Mouse (Mus musculus) kidney, adult 8-10 months (tissue): ENCODE results near the gene Myoz1.
"Not testable (repeated sequence)": the region's sequence is repeated elsewhere in the genome, so short reads cannot be mapped to it uniquely, and the experiment has no call there.

Experiments
- DNase-seq, 2 experiments: peaks; one replicate each; pipeline ENCODE4 v3.0.0; 2022

The Myoz1 gene

DNA sequence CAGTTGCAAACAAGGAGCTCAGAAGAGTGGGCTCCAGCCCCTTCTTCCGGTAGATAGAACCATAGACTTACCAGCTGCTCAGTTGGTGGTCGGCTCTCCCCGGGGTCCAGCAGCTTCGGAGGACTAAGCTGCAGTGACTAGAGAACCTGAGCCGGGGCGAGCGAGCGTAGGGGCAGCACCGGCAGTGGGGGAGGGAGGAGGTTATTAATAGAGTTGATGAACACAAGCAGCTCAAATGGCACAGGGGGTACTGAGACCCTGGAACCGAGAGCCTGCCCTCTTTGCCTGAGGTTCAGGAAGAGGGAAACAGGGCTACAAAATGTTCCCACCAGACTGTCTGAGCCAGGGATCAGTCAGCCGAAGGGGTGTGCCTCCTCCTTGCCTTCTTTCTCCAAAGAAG is at the start of gene Myoz1:
Gene Myoz1, minus strand, starts transcription at position 180 of the 400 bp plus-strand sequence.
- DNase-seq = no peak

DNA sequence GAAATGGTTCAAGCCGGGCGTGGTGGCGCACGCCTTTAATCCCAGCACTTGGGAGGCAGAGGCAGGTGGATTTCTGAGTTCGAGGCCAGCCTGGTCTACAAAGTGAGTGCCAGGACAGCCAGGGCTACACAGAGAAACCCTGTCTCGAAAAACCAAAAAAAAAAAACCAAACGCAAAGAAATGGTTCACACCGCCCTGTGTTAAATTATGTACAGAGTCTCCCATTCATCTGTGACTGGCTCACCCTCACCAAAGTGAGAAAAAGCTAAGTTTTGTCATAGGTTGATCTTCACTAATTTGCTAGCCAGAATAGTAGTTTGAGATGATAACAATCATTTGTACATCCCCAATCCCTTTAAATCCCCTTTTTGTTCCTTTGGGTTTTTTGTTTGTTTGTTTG is 47.1 kb upstream of the Myoz1 start:
- not testable (repeated sequence) for DNase-seq

DNA sequence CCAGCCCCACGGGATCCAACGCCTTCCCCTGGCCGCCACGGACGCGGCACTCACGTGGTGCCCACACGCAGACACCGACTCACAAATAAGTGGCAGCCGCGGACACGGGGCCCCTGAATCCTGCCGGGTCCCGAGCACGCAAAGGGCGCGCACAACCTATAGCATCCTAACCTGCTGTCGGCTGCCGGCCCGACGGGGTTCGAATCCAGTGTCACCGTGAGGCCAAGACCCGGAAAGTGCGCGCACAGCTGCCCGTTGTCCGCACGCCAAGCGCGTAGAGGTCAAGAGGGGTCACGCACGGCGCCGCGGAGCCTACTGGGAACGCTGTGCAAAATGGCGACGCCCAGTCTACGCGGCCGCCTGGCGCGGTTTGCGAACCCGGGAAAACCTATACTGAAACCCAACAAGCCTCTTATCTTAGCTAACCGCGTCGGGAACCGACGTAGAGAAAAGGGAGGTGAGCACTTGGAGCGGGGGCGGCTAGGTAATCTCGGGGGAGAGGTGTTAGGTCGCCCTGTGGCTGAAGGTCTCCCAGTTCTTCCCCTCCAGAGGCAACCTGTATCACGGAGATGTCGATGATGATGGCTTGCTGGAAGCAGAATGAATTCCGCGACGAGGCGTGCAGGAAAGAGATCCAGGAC is 46.5 kb upstream of the Myoz1 start, which contains the start of gene Chchd1:
Gene Chchd1, plus strand, starts transcription at position 266 of the 641 bp plus-strand sequence.
- DNase-seq = peak; percentile 83 to 90

GRCm38 (mm10) chr14:20702096-20702740 is 45.9 kb upstream of the Myoz1 start:
- no peak for DNase-seq

GRCm38 (mm10) chr14:20701554-20701953 is 45.2 kb upstream of the Myoz1 start:
- DNase-seq = no peak

DNA sequence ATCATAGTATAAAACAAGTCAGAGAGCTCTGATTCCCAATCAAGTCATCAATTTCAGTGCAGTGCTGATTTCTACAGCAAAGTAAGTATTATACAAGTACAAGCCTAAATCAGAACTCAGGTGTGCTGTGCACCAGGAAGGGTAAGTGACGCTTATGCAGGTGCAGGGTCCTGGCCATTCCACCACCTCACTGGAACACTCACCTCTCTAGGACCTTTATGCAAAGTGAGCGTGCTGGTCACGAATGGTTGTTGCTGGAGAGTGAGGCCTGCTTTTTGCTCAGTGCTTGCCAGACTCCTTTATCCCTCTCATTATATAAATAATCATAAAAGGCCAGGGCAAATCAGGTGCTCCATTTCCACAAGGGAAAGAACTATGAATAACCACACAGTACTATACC is 44.0 kb upstream of the Myoz1 start:
- no peak for DNase-seq

- DNase-seq = no peak
Observed at GRCm38 (mm10) chr14:20698515-20698914, 42.2 kb upstream of the Myoz1 start.

GRCm38 (mm10) chr14:20696986-20697385 is 40.6 kb upstream of the Myoz1 start:
- peak in 1 of 2 experiments; percentile 39 for DNase-seq

DNA sequence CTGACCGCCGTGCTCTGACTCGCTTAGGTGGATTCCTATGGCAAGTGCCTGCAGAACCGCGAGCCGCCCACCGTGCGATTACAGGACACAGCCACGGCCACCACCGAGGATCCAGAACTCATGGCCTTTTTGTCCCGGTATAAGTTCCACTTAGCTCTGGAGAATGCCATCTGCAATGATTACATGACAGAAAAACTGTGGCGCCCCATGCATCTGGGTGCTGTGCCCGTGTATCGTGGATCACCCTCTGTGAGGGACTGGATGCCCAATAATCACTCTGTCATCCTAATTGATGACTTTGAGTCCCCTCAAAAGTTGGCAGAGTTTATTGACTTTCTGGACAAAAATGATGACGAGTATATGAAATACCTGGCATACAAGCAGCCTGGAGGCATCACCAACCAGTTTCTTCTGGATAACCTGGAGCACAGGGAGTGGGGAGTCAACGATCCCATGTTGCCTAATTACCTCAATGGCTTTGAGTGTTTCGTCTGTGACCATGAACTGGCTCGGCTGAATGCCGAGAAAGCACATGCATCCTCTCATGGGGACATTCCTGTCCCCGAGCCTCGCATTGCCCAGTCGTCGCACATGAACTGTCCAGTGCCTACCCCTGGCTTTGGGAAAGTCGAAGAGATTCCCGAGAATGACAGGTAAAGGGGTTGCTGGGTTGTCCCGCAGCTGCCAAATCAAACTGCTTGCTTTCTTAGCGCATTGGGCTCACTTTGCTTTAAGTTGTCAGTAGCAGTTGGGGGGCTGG is 39.6 kb upstream of the Myoz1 start:
- DNase-seq = no peak

DNA sequence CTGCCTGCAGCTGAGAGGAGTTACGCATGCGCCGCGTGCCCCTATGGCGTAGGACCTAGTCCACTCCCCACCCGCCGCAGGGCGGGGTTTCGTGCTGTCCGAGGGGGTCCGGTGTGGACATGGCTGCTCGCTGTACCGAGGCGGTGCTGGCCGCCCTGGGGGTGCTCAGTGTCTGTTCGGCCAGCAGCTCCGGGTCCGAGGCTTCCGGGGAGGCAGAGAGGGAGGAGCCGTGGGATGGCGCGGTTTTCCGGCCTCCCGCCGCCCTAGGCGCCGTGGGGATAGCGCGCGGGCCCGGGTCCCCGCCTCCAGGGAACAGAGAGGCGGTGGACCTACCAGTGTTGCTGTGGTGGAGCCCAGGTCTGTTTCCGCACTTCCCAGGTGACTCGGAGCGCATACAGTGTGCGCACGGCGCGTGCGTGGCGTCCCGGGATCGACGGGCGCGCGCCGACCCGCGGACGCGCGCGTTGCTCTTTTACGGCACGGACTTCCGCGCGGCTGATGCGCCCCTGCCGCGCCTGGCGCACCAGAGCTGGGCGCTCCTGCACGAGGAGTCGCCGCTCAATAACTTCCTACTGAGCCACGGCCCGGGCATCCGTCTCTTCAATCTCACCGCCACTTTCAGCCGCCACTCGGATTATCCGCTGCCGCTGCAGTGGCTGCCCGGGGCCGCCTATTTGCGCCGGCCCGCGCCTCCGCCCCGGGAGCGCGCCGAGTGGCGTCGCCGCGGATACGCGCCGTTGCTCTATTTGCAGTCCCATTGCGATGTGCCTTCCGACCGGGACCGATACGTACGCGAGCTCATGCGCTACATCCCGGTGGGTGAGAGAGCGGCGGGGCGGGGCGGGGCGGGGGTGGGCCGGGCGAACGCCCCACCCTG is 38.8 kb upstream of the Myoz1 start, which contains the start of gene Fut11:
Gene Fut11, plus strand, starts transcription at position 85 of the 877 bp plus-strand sequence.
- DNase-seq = peak; percentile 69 to 70

DNA sequence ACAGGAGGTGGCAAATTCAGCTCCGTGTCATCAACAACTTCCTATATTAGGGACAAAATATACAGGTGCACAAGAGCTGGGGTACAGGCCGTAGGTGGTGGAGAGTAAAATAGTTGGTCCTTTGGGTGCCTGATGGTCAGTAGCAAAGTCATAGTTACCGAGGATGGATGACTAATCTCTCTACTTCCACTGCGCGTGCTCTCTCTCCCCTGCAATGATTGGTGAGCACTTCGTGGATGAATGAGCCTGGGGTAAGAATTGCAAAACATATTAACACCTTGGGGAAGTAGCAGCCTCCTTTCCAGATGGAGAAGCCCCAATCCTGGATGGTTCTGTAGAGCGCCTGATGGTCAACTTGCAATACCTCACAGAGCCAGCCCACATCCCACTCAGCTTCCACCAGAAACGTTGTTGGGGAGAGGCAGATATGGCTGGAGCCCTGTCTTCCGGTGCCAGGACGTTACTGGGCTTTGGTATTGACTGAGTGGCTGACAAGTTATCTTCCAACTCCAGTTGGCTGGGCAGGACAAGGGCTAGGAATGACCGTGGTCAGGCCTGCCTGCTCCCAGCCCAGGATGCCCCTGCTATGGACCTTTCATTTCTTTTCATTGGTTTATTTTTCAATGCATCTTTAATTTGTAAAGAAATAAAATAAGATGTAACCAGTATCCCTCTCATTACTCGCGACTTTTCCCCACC is 38.0 kb upstream of the Myoz1 start:
- DNase-seq = no peak

DNA sequence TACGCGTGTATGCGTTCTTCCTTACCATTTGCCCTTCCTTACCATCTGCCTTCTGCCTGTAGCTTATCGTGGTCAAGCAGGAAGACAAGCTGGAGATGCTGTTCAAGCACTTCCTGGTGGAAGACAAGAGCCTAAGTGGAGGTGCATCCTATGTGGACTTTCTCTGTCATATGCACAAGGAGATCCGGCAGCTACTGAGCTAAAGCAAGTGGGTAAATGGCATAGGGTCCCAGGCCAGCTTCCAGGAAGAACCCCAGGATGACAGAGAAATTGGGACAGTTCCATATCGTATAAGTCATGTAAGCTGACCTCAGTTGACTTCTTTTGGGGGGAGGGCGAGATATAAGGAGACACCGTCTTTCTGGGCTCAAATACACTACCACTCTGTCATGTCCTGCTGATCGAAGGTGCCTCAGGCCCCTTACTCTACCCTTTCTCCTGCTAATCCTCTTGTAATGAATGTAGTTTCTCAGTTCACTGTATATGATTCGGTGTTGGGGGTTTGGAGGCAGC is 37.3 kb upstream of the Myoz1 start:
- no peak for DNase-seq

DNA sequence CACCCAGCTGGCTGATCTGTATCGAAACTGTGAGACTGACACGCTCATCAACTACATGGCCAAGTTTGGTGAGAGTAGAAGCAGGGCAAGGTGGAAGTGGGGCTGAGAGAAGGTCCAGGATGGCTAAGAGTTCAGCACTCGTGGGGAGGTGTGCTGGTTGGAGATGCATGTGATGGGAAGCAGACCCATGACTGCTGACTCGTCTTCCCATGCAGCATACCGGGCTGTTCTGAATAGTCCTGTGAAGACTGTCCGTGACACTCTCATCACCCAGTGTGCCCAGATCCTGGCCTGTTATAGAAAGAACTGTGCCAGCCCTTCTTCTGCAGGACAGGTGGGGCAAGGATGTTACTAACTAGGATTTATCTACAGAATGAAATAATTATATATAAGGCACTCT is 35.4 kb upstream of the Myoz1 start:
- DNase-seq = no peak

- DNase-seq = no peak
Observed at GRCm38 (mm10) chr14:20689009-20689408, 32.7 kb upstream of the Myoz1 start.

DNA sequence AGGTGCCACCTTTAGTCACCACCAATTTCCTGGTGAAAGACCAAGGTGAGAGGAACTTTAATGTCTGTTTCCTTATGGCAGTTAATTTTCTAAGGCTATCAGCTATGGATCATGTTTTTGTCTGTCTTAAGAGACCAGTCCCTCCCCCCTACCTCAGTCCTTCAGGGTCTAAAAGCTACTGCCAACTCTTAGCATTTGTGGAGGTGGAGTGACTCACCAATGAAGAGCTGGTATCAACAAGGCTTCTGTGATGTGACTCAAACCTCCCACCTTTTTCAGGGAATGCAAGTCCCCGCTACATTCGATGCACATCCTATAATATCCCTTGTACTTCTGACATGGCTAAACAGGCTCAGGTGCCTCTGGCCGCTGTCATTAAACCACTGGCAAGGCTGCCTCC is 30.2 kb upstream of the Myoz1 start:
- DNase-seq = no peak

DNA sequence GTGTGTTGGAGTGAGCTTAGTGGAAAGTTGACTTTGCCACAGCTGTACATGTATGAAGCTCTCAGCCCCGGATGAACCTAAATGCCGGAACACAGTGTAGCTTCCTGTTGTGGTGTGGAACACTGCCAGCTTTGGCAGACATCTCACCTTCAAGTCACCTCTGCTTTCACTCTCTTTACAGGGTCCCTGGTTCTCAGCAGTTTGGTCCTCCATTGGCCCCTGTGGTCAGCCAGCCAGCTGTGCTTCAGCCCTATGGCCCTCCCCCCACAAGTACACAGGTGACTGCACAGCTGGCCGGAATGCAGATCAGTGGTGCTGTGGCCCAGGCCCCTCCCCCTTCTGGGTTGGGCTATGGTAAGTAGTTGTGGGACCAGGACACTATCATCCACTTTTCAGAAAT is 26.2 kb upstream of the Myoz1 start:
- peak; percentile 46 to 47 for DNase-seq

DNA sequence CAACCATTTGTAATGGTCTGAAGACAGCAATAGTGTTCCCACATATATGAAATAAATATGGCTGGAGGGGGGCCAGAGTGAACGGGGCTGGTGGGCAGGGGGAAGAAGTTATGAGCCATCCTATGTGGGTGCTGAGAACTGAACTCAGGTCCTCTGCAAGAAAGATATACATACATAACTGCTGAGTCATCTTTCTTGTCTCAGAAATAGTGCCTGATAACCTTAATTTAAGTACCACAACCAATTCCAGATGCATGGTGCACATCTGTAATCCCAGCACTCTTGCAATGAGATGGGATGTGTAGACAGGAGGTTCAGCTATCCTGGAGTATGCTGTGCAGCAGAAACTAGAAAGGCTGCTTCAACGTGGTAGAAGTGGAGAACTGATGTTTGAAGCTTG is 25.4 kb upstream of the Myoz1 start:
- DNase-seq = no peak

- DNase-seq = no peak
Observed at GRCm38 (mm10) chr14:20677906-20678305, 21.6 kb upstream of the Myoz1 start.

GRCm38 (mm10) chr14:20674064-20674833 is 17.9 kb upstream of the Myoz1 start, which contains the start of gene Sec24c:
Gene Sec24c, plus strand, starts transcription at chr14:20674308.
- peak; percentile 95 to 96 for DNase-seq

DNA sequence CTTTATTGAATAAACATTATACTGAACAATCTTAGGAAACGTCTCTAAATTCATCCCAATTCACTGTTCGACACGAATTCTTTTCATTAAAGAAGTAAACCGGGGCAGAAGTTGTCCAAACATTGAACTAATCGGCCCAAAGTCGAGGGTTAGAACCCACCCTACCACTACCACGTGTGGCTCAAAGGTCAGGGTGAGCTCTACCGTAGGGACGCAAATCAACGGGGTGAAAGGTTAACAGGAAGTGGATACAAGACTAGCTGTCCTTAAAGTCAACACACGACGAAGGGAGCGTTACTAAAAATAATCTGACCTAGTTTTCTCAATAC is 17.4 kb upstream of the Myoz1 start:
- DNase-seq = peak; percentile 78 to 87

- DNase-seq = peak; percentile 49 to 78
Observed at GRCm38 (mm10) chr14:20672990-20673389, 16.6 kb upstream of the Myoz1 start.
